Mouse (Mus musculus) ES-Bruce4 (cell line): ENCODE measurements at regions not wholly inside any gene's neighbourhood (a gene's known extent, or its start where the extent isn't known, plus 50 kb on each side); places are given as distances from the start of the nearest gene placed in this dataset.

Experiments
- CTCF ChIP-seq: IDR thresholded peaks from one replicate; pipeline ENCODE4 v1.8.1; 2011; ENCODE audit warnings: low read depth, low read length
- EP300 ChIP-seq: IDR thresholded peaks from 2 replicates; pipeline ENCODE4 v1.6.1; 2011; ENCODE audit warnings: low read depth, low read length; ENCODE audit not compliant: insufficient read depth
- POLR2A ChIP-seq: IDR thresholded peaks from one replicate; pipeline ENCODE4 v1.8.1; 2011; ENCODE audit warnings: low read length; ENCODE audit not compliant: insufficient read depth

GRCm38 (mm10) chr5:133757817-133758216, 341.7 kb upstream of the Castor2 start:
- TF ChIP-seq CTCF (no peak), POLR2A (no peak), EP300 (no peak)
